Mouse (Mus musculus) heart, postnatal 0 days (tissue): ENCODE measurements around the gene Stx1b. TPM values are rescaled to one million over a fixed set of nuclear protein-coding genes. Genes with fewer than 3 reads are reported as not detected.
A peak's percentile ranks its signal among the peaks of the same experiment; 100 is the strongest.

Experiments
- ATAC-seq: fragments of 200-750 bp; cut with Nextera tagmentation; 2 replicates; pipeline ENCODE4 v1.8.0; 2017; ENCODE audit warnings: low read depth, moderate number of reproducible peaks, moderate library complexity; ENCODE audit not compliant: insufficient read depth
- DNase-seq: peaks from one replicate; pipeline ENCODE4 v3.0.0-alpha.2; 2016; ENCODE audit warnings: low spot score
- H3K27ac ChIP-seq: fragments of 300-500 bp; sonication (generic); 2 replicates; pipeline ENCODE4 v1.5.1; 2014; ENCODE audit warnings: low read depth, mild to moderate bottlenecking
- H3K27me3 ChIP-seq: fragments of 300-500 bp; sonication (generic); 2 replicates; pipeline ENCODE4 v1.6.1; 2014; ENCODE audit warnings: low read length, mixed read lengths; ENCODE audit not compliant: control insufficient read depth, insufficient read depth
- H3K36me3 ChIP-seq: fragments of 300-500 bp; sonication (generic); replicated peaks from 2 replicates; pipeline ENCODE4 v1.6.1; 2014; ENCODE audit warnings: low read length, mixed read lengths; ENCODE audit not compliant: control insufficient read depth, insufficient read depth
- H3K4me1 ChIP-seq: fragments of 300-500 bp; sonication (generic); 2 replicates; pipeline ENCODE4 v1.6.1; 2014; ENCODE audit warnings: antibody characterized with exemption; ENCODE audit not compliant: control insufficient read depth, insufficient read depth
- H3K4me2 ChIP-seq: fragments of 300-500 bp; sonication (generic); 2 replicates; pipeline ENCODE4 v1.6.1; 2014; ENCODE audit warnings: low read depth, mild to moderate bottlenecking, low read length, moderate library complexity
- H3K4me3 ChIP-seq: fragments of 300-500 bp; sonication (generic); 2 replicates; pipeline ENCODE4 v1.5.1; 2014; ENCODE audit warnings: low read depth, low read length
- H3K9ac ChIP-seq: fragments of 300-500 bp; sonication (generic); replicated peaks from 2 replicates; pipeline ENCODE4 v1.6.1; 2014; ENCODE audit warnings: low read depth, low read length, mixed read lengths
- H3K9me3 ChIP-seq: fragments of 300-500 bp; sonication (generic); replicated peaks from 2 replicates; pipeline ENCODE4 v1.6.1; 2016; ENCODE audit warnings: low read length; ENCODE audit not compliant: control insufficient read depth
- CTCF ChIP-seq: IDR thresholded peaks from 2 replicates; pipeline ENCODE4 v1.5.1; 2016; ENCODE audit warnings: antibody characterized with exemption, control low read depth, low read depth
- EP300 ChIP-seq: IDR thresholded peaks from 2 replicates; pipeline ENCODE4 v1.6.1; 2016; ENCODE audit warnings: antibody characterized with exemption, low read depth
- WGBS: fragments of 180-500 bp; shearing (Covaris S2); extraction: QIAGEN DNeasy Blood & Tissue Kit; methylation state at CpG from one replicate; pipeline ENCODE4 v1.1.7; 2014; 5-methylcytosine and 5-hydroxymethylcytosine counted together
- polyA plus RNA-seq: library from polyadenylated mRNA; unstranded; fragments of >200 nt; fragmentation: Nextera tagmentation; extraction: Ambion mirVana; gene quantifications from 2 replicates; pipeline ENCODE4 v1.2.1, GENCODE M21; 2015
- total RNA-seq: library from RNA; depleted of rRNA; stranded (reverse); fragments of >200 nt; gene quantifications from 2 replicates; pipeline ENCODE4 v1.2.3, GENCODE M21; 2014; ENCODE audit warnings: low replicate concordance; rRNA removed

Stx1b gene
- total RNA-seq (0.15 and 0.19 TPM in 2 replicates), polyA plus RNA-seq (0.38 and 0.51 TPM in 2 replicates)

DNA sequence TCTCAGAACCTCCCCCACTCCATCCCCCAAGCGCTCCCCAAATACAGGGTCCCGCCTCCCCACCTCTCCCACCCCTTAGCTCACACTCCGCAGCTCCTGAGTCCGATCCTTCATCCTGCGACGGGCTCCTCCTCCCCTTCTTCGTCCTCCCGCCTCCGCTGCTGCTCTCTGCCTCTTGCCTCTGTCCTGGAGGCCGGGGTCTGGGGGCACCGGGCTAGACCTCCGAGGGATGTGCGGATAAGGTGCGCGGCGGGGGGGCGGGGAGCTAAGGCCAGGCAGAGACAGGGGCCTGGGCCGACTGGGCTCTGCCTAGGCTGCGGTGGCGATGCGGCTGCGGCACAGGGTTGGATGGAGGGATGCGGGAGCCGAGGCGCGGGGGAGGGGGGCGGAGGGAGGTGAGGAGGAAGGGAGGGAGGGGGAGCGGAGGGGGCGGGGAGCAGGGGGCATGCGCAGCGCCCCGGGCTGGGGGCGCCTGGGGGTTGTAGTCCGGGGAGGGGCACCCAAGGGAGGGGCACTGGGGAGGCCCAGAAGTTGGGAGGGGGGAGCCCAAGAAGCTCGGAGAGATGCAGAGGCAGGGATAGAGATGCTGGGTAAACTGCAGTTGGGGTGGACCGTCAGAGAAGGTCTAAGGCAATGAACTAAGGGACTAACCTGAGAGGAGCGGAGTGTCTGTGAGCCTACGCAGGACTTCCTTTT, at the start of gene Stx1b, which contains the start of gene Stx4a:
Gene Stx1b, minus strand, starts transcription at position 374 of the 696 bp plus-strand sequence.
Gene Stx4a, plus strand, starts transcription at position 119 of the 696 bp plus-strand sequence.
- H3K27ac ChIP-seq, result no peak within 1 kb of the TSS
- 8% methylated on average over 37 of the region's 38 CpGs for WGBS
- DNase-seq (no peak), ATAC-seq (no peak)
- H3K36me3 ChIP-seq, result no peaks in the 10 kb centered on the region
- TF ChIP-seq EP300 (no peak), CTCF (no peak)
- H3K4me2 ChIP-seq, result peak within 1 kb of the TSS; percentile 62
- H3K9ac ChIP-seq, result peak within 1 kb of the TSS; percentile 46
- H3K27me3 ChIP-seq, result peaks cover 15% of the 10 kb centered on the region; the same call in 1 of the 2 replicates
- H3K4me1 ChIP-seq, result no peaks in the 10 kb centered on the region; the same call in 1 of the 2 replicates
- peak within 1 kb of the TSS; percentile 47 for H3K4me3 ChIP-seq
- H3K9me3 ChIP-seq, result no peaks in the 10 kb centered on the region

DNA sequence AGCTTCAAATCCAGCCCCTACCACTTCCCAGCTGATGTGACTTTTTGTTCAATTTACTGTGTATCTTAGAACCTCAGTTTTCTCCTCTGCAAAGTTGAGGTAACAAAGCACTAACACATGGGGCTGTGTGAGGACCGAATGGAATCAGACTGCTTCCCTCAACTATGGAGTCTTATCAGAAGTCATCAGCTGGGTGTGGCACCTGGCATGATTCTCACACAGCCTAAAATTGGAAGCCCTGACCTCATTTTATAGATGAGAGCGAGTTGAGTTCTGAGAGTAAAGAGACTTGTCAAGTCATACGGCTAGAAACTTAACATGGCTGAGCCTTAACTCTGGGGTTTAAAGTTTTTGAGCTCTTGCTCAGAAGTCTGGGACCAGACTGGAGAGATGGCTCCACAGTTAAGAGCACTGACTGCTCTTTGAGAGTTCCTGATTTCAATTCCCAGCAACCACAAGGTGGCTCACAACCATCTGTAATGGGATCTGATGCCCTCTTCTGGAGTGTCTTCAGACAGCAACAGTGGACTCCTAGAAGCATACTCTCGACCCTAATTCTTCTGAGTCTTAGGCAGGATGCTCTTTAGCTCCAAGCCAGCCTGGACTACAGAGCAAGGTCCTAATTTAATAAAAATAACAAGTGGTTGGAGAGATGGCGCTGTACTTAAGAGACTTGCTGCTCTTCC, 45.9 kb upstream of the Stx1b start:
- ATAC-seq, result no peak
- Histone ChIP-seq H3K4me3 (no peak overlapping the region), H3K4me1 (peaks cover 7% of the 10 kb centered on the region; the same call in 1 of the 2 replicates), H3K9ac (no peak overlapping the region), H3K36me3 (peaks cover 25% of the 10 kb centered on the region), H3K4me2 (no peak overlapping the region), H3K27me3 (no peaks in the 10 kb centered on the region), H3K9me3 (no peaks in the 10 kb centered on the region), H3K27ac (no peak overlapping the region)
- TF ChIP-seq CTCF, result no peak
- no peak for TF ChIP-seq EP300
- 84% methylated on average over 5 of the region's 5 CpGs for WGBS
- DNase-seq, result no peak

DNA sequence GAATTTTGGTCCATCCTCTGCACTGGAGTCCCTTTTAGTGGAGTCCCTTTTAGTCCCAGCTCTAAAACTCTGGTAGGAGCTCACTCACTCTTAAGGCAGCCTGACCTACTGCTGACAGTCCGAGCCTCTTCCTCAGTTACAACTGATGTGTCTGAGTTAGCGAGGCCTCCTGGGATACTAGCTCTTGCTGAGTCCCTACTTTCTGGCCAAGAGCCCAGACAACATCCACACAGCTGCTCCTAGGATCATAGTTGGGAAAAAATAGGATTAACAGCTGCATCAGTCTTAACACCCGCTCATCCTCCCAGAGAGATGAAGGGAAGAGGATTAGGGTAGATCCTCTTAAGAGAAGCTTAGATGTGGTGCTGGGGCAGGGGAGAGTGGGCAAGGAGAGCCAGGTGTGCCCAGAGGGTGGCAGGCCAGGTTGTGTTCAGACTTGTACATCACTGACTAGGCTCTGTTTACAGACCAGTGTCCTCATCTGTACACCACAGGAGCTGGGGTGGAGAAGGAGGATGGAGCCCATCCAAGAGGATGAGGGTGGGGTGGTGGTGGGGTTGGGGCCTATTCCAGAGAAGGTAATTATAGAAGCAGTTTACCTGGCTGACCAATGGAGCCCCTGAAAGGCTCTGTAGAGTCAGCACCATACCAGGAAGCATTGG, 44.9 kb upstream of the Stx1b start:
- no peaks in the 10 kb centered on the region for H3K9me3 ChIP-seq
- no peaks in the 10 kb centered on the region for H3K27me3 ChIP-seq
- ATAC-seq, result peak; percentile 51
- WGBS, result 32% methylated on average over 3 of the region's 3 CpGs
- H3K4me1 ChIP-seq, result 0 out of 2 replicates have a peak, but pooled peaks cover 3% of the 10 kb centered on the region
- peak overlapping the region; percentile 15; the same call in 1 of the 2 replicates for H3K27ac ChIP-seq
- H3K36me3 ChIP-seq, result peaks cover 25% of the 10 kb centered on the region
- 0 out of 2 replicates have a peak overlapping the region, but pooled peaks have one; percentile 26 for H3K9ac ChIP-seq
- TF ChIP-seq EP300 (no peak), CTCF (no peak)
- H3K4me2 ChIP-seq, result no peak overlapping the region
- no peak overlapping the region for H3K4me3 ChIP-seq
- DNase-seq, result peak; percentile 41

DNA sequence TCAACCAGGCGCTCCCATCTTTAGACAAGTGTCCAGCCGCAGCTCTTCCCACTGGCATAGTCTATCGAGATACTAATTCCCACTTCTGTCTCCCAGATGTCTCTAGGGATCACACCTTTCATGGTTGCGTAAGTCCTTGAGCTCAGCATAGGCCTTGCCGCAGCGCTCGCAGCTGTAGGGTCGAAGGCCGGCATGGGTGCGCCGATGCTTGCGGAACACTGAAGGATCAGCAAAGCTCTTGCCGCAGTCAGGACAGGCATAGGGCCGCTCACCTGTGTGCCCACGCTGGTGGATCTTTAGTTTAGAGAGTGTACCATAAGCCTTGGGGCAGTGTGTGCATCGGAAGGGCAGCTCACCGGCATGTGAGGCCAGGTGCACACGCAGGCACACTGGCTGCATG, 43.3 kb upstream of the Stx1b start:
- ATAC-seq, result no peak
- H3K27ac ChIP-seq, result no peak overlapping the region
- H3K36me3 ChIP-seq, result peaks cover 25% of the 10 kb centered on the region
- H3K4me2 ChIP-seq, result no peak overlapping the region
- no peak for TF ChIP-seq CTCF
- no peak for TF ChIP-seq EP300
- DNase-seq, result no peak
- H3K9me3 ChIP-seq, result no peaks in the 10 kb centered on the region
- 0 out of 2 replicates have a peak, but pooled peaks cover 3% of the 10 kb centered on the region for H3K4me1 ChIP-seq
- no peak overlapping the region for H3K4me3 ChIP-seq
- H3K27me3 ChIP-seq, result no peaks in the 10 kb centered on the region
- 95% methylated on average over 18 of the region's 18 CpGs for WGBS
- H3K9ac ChIP-seq, result no peak overlapping the region

DNA sequence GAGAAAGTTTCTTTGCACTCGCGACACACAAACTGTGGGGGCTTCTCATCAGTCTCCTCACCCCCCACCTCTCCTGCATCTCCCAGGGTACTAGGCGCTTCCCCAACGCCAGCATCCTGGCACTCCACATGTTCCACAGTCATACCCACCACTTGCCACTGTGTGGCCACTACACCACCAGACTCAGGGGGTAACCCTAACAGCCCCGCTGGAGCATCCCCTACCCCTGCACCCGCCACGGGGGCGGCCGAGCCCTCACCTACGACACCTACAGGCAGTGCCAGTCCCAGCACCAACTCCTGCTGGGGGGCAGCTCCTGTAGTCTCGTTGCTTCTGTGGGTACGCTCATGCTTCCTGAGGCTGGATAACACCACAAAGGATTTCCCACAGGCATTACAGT, 42.1 kb upstream of the Stx1b start:
- DNase-seq (no peak), ATAC-seq (no peak)
- 92% methylated on average over 12 of the region's 12 CpGs for WGBS
- Histone ChIP-seq H3K36me3 (peaks cover 25% of the 10 kb centered on the region), H3K4me3 (no peak overlapping the region), H3K9ac (no peak overlapping the region), H3K4me2 (no peak overlapping the region), H3K4me1 (0 out of 2 replicates have a peak, but pooled peaks cover 3% of the 10 kb centered on the region), H3K27me3 (no peaks in the 10 kb centered on the region), H3K9me3 (no peaks in the 10 kb centered on the region), H3K27ac (no peak overlapping the region)
- no peak for TF ChIP-seq CTCF
- TF ChIP-seq EP300, result no peak
